28 mouse cellular contexts compared by ENCODE assay signal in genomic region chr10:89548028-89548427, GRCm38 (mm10). TPM values are rescaled to one million over a fixed set of nuclear protein-coding genes. Genes with fewer than 3 reads are reported as not detected.
DNase-seq lines count a peak whose midpoint lies in the region; ATAC-seq and TF ChIP-seq lines count a peak whose summit lies in the region.
"Had no signal": no experiment of that assay in that cellular context is flagged by ENCODE, and none has a peak within 500 bp of the region (broad histone marks: within the 10 kb centered on the region; RNA-seq: fewer than 3 reads in every experiment).

No protein-coding gene starts in this region.

- no peaks in the 10 kb centered on the region for H3K9me3 ChIP-seq in hindbrain, postnatal 0 days (ENCODE audit: low read length)
- no peaks in the 10 kb centered on the region for H3K9me3 ChIP-seq in embryonic facial prominence, embryonic 10.5 days
- no peaks in the 10 kb centered on the region for H3K9me3 ChIP-seq in intestine, embryonic 16.5 days (ENCODE audit: control insufficient read depth, low read length)
- H3K9me3 ChIP-seq: forebrain, embryonic 10.5 days; limb, embryonic 15.5 days; lung, embryonic 15.5 days; stomach, embryonic 15.5 days had no signal

- intact Hi-C loops in heart, postnatal 25 days (cut with DNase I), result no loop called here

- 46% methylated on average over 6 of the region's 6 CpGs for WGBS in hindbrain, postnatal 0 days
- 67% methylated on average over 6 of the region's 6 CpGs for WGBS in embryonic facial prominence, embryonic 10.5 days
- WGBS in intestine, embryonic 16.5 days, result 28% methylated on average over 6 of the region's 6 CpGs

- no peak for TF ChIP-seq CTCF in hindbrain, postnatal 0 days (IDR thresholded peaks at IDR 0.05; ENCODE audit: low read depth)

- no peak overlapping the region for H3K9ac ChIP-seq in hindbrain, postnatal 0 days (replicated peaks; ENCODE audit: low read length)
- no peak overlapping the region for H3K9ac ChIP-seq in intestine, embryonic 16.5 days (ENCODE audit: low read depth, low read length)
- H3K9ac ChIP-seq: limb, embryonic 15.5 days; liver, embryonic 14.5 days; lung, embryonic 15.5 days; stomach, embryonic 15.5 days had no signal

- H3K4me2 ChIP-seq in hindbrain, postnatal 0 days (ENCODE audit: low read depth, low read length), result no peak overlapping the region
- H3K4me2 ChIP-seq in intestine, embryonic 16.5 days (ENCODE audit: low read depth, low read length), result no peak overlapping the region
- H3K4me2 ChIP-seq: limb, embryonic 15.5 days; lung, embryonic 15.5 days; stomach, embryonic 15.5 days had no signal

- H3K4me1 ChIP-seq in hindbrain, postnatal 0 days (ENCODE audit: insufficient read depth, low read length), result no peaks in the 10 kb centered on the region
- no peaks in the 10 kb centered on the region for H3K4me1 ChIP-seq in embryonic facial prominence, embryonic 10.5 days
- H3K4me1 ChIP-seq in intestine, embryonic 16.5 days (ENCODE audit: control insufficient read depth, insufficient read depth, low read length), result no peaks in the 10 kb centered on the region
- H3K4me1 ChIP-seq: forebrain, embryonic 10.5 days; limb, embryonic 15.5 days; lung, embryonic 15.5 days; stomach, embryonic 15.5 days had no signal

- H3K36me3 ChIP-seq in hindbrain, postnatal 0 days (ENCODE audit: insufficient read depth, low read length), result no peaks in the 10 kb centered on the region
- H3K36me3 ChIP-seq in embryonic facial prominence, embryonic 10.5 days (replicated peaks), result no peaks in the 10 kb centered on the region
- no peaks in the 10 kb centered on the region for H3K36me3 ChIP-seq in intestine, embryonic 16.5 days (ENCODE audit: control insufficient read depth, insufficient read depth, low read length)
- H3K36me3 ChIP-seq: forebrain, embryonic 10.5 days; limb, embryonic 15.5 days; lung, embryonic 15.5 days; stomach, embryonic 15.5 days had no signal

- H3K27me3 ChIP-seq in hindbrain, postnatal 0 days (ENCODE audit: insufficient read depth, low read length), result no peaks in the 10 kb centered on the region
- H3K27me3 ChIP-seq in embryonic facial prominence, embryonic 10.5 days (replicated peaks; ENCODE audit: low read depth, poor library complexity, severe bottlenecking), result no peaks in the 10 kb centered on the region
- no peaks in the 10 kb centered on the region for H3K27me3 ChIP-seq in intestine, embryonic 16.5 days (replicated peaks; ENCODE audit: control insufficient read depth, insufficient read depth, low read length)
- H3K27me3 ChIP-seq: limb, embryonic 15.5 days; lung, embryonic 15.5 days; stomach, embryonic 15.5 days had no signal

- no peak overlapping the region for H3K4me3 ChIP-seq in hindbrain, postnatal 0 days (ENCODE audit: low read length)
- H3K4me3 ChIP-seq in embryonic facial prominence, embryonic 10.5 days, result no peak overlapping the region
- no peak overlapping the region for H3K4me3 ChIP-seq in intestine, embryonic 16.5 days (ENCODE audit: low read length)
- H3K4me3 ChIP-seq: forebrain, embryonic 10.5 days; limb, embryonic 15.5 days; lung, embryonic 15.5 days; stomach, embryonic 15.5 days had no signal

- no peak overlapping the region for H3K27ac ChIP-seq in hindbrain, postnatal 0 days
- H3K27ac ChIP-seq in embryonic facial prominence, embryonic 10.5 days (replicated peaks), result no peak overlapping the region
- no peak overlapping the region for H3K27ac ChIP-seq in intestine, embryonic 16.5 days (ENCODE audit: low read length)
- H3K27ac ChIP-seq: forebrain, embryonic 10.5 days; limb, embryonic 15.5 days; liver, embryonic 14.5 days; lung, embryonic 15.5 days; stomach, embryonic 15.5 days had no signal

- ATAC-seq in hindbrain, postnatal 0 days, result 0 out of 2 replicates have a peak, but pooled peaks have one; percentile 40
- no peak for ATAC-seq in intestine, embryonic 16.5 days
- ATAC-seq: forebrain, embryonic 16.5 days had no signal

- peak; percentile 19 for DNase-seq in heart, adult 11 months
- no peak for DNase-seq in heart, postnatal 25 days (ENCODE audit: low spot score)
- DNase-seq in 416B (ENCODE audit: low read depth), result peak; percentile 66
- peak; percentile 11 for DNase-seq in embryo, embryonic 11 days
- peak; percentile 36 for DNase-seq in hindbrain, postnatal 0 days (ENCODE audit: low spot score)
- DNase-seq in testis, postnatal 10 days (ENCODE audit: low spot score), result no peak
- DNase-seq in embryonic facial prominence, embryonic 10.5 days (ENCODE audit: low spot score), result no peak
- DNase-seq: adrenal gland, postnatal 10 days; cerebellum, adult 2 months; cerebellum, postnatal 25 days; gastrocnemius, postnatal 36 days; heart, postnatal 36 days; kidney, adult 9 months; kidney, postnatal 14 days; left cerebral cortex, postnatal 4 days; lung, postnatal 4 days; right cerebral cortex, adult 18-20 months; thymus, postnatal 36 days had no signal

RNA-seq across cellular contexts. Expression of gene Nr1h4, which starts 14.6 kb away (rescaled TPM):
- under 1 TPM; 0.17 to 0.42 TPM for total RNA-seq in heart, postnatal 25 days (2021)
- not detected in 2 replicates for total RNA-seq in hindbrain, postnatal 0 days (2014; rRNA removed)
- 0.08 and 0.09 TPM in 2 replicates for polyA plus RNA-seq in hindbrain, postnatal 0 days (2015; fragmentation: Nextera tagmentation; extraction: Ambion mirVana)
- polyA plus RNA-seq in embryonic facial prominence, embryonic 10.5 days (2016; fragmentation: Nextera tagmentation; extraction: Ambion mirVana), result not detected in 2 replicates
- polyA plus RNA-seq in intestine, embryonic 16.5 days (2015; fragmentation: Nextera tagmentation; extraction: Ambion mirVana), result 84.0 and 108 TPM in 2 replicates
- total RNA-seq: ES-E14; gastrocnemius, postnatal 36 days; megakaryocyte-erythroid progenitor cell, adult 5-6 weeks had no signal
- polyA plus RNA-seq: embryonic facial prominence, embryonic 11.5 days; forebrain, embryonic 10.5 days had no signal

Comparison
In these comparisons a context has a peak if more than half of its experiments do, and no peak if none do; other contexts are left out.
1. DNase-seq: peak in heart, adult 11 months (single experiment), 416B (single experiment), embryo, embryonic 11 days (single experiment) and hindbrain, postnatal 0 days (single experiment); none in heart, postnatal 25 days (single experiment), testis, postnatal 10 days (single experiment) and embryonic facial prominence, embryonic 10.5 days (single experiment).
2. RNA of gene Nr1h4, which starts 14.6 kb away (polyA plus RNA-seq): 84.0 to 108 TPM in intestine, embryonic 16.5 days; 0.08 to 0.09 TPM in hindbrain, postnatal 0 days and not detected in embryonic facial prominence, embryonic 10.5 days; every median in the first group is over 10 times any median in the second.